Mouse (Mus musculus) embryo, embryonic 11.5 days (tissue): ENCODE measurements around the gene Plk3.
A peak's percentile ranks its signal among the peaks of the same experiment; 100 is the strongest.
"Not testable (repeated sequence)": the region's sequence is repeated elsewhere in the genome, so short reads cannot be mapped to it uniquely, and the experiment has no call there.

Source experiments
- DNase-seq: peaks from one replicate; pipeline ENCODE4 v3.0.0-alpha.2; 2012; ENCODE audit warnings: low read depth, low spot score

Plk3 gene

GRCm38 (mm10) chr4:117133817-117134600 lies at the start of gene Plk3:
Plk3 (minus strand) TSS chr4:117133963.
- DNase-seq: peak; percentile 95

GRCm38 (mm10) chr4:117182759-117183096 lies 49.0 kb upstream of the Plk3 start:
- DNase-seq: not testable (repeated sequence)

- peak; percentile 84 for DNase-seq
Observed at GRCm38 (mm10) chr4:117181863-117182758, 48.3 kb upstream of the Plk3 start, which contains the start of gene Kif2c. Kif2c (minus strand) TSS chr4:117182639.

GRCm38 (mm10) chr4:117169936-117170335 lies 36.2 kb upstream of the Plk3 start:
- DNase-seq: no peak

- DNase-seq: no peak
Observed at GRCm38 (mm10) chr4:117161183-117161582, 27.4 kb upstream of the Plk3 start.

GRCm38 (mm10) chr4:117159666-117160065 lies 25.9 kb upstream of the Plk3 start:
- no peak for DNase-seq

- no peak for DNase-seq
Observed at GRCm38 (mm10) chr4:117156372-117156771, 22.6 kb upstream of the Plk3 start.

- DNase-seq: peak; percentile 82
Observed at GRCm38 (mm10) chr4:117155792-117156355, 22.1 kb upstream of the Plk3 start, which contains the start of gene Rps8. Rps8 (minus strand) TSS chr4:117156243.

GRCm38 (mm10) chr4:117155020-117155791 lies 21.4 kb upstream of the Plk3 start:
- no peak for DNase-seq

GRCm38 (mm10) chr4:117152714-117153113 lies 19.0 kb upstream of the Plk3 start:
- no peak for DNase-seq

- no peak for DNase-seq
Observed at GRCm38 (mm10) chr4:117151416-117151815, 17.7 kb upstream of the Plk3 start.

GRCm38 (mm10) chr4:117150212-117150733 lies 16.5 kb upstream of the Plk3 start:
- no peak for DNase-seq

- no peak for DNase-seq
Observed at GRCm38 (mm10) chr4:117149291-117150211, 15.8 kb upstream of the Plk3 start.

GRCm38 (mm10) chr4:117148815-117149214 lies 15.1 kb upstream of the Plk3 start:
- DNase-seq: no peak

GRCm38 (mm10) chr4:117148047-117148713 lies 14.4 kb upstream of the Plk3 start:
- no peak for DNase-seq

- DNase-seq: peak; percentile 75
Observed at GRCm38 (mm10) chr4:117146176-117146575, 12.4 kb upstream of the Plk3 start.

GRCm38 (mm10) chr4:117145248-117145647 lies 11.5 kb upstream of the Plk3 start:
- DNase-seq: no peak

GRCm38 (mm10) chr4:117143023-117143422 lies 9.3 kb upstream of the Plk3 start:
- DNase-seq: no peak

GRCm38 (mm10) chr4:117140613-117141012 lies 6.8 kb upstream of the Plk3 start:
- DNase-seq: no peak
